Mouse (Mus musculus): ENCODE results near the gene Slc19a1. TPM values are rescaled to one million over a fixed set of nuclear protein-coding genes. Genes with fewer than 3 reads are reported as not detected.

Slc19a1 gene
- total and polyA plus RNA-seq, 3 experiments: 17.4 to 105 (median 24.1) TPM

- peak; percentile 96 for DNase-seq
These were observed 716 bp downstream of the Slc19a1 start for GRCm38 (mm10) chr10:77032591-77033322.

- peak; percentile 67 for DNase-seq
These were observed 1.4 kb downstream of the Slc19a1 start for GRCm38 (mm10) chr10:77033323-77034025.

GRCm38 (mm10) chr10:77035487-77035886, 3.4 kb downstream of the Slc19a1 start:
- no peak for DNase-seq

- no peak for DNase-seq
These were observed 6.6 kb downstream of the Slc19a1 start for GRCm38 (mm10) chr10:77038579-77039174.

- DNase-seq: no peak
These were observed 16.2 kb downstream of the Slc19a1 start for GRCm38 (mm10) chr10:77048196-77048595.

- no peak for DNase-seq
These were observed 16.6 kb downstream of the Slc19a1 start for GRCm38 (mm10) chr10:77048606-77049005.

- DNase-seq: no peak
These were observed 24.7 kb downstream of the Slc19a1 start for GRCm38 (mm10) chr10:77056768-77057167.

- no peak for DNase-seq
These were observed 29.4 kb downstream of the Slc19a1 start for GRCm38 (mm10) chr10:77061426-77061825.

- peak; percentile 38 for DNase-seq
These were observed 30.5 kb downstream of the Slc19a1 start for GRCm38 (mm10) chr10:77062393-77063010.

- no peak for DNase-seq
These were observed 32.2 kb downstream of the Slc19a1 start for GRCm38 (mm10) chr10:77064239-77064638.

GRCm38 (mm10) chr10:77064659-77065058, 32.6 kb downstream of the Slc19a1 start:
- DNase-seq: no peak

GRCm38 (mm10) chr10:77068469-77068868, 36.4 kb downstream of the Slc19a1 start:
- no peak for DNase-seq

- DNase-seq: peak; percentile 83
These were observed 38.0 kb downstream of the Slc19a1 start for GRCm38 (mm10) chr10:77070072-77070471.

GRCm38 (mm10) chr10:77074276-77074974, 42.4 kb downstream of the Slc19a1 start:
- DNase-seq: peak; percentile 71

GRCm38 (mm10) chr10:77078456-77078855, 46.4 kb downstream of the Slc19a1 start:
- no peak for DNase-seq

- DNase-seq: no peak
These were observed 46.9 kb downstream of the Slc19a1 start for GRCm38 (mm10) chr10:77078961-77079360.

GRCm38 (mm10) chr10:77082453-77082852, 50.4 kb downstream of the Slc19a1 start:
- DNase-seq: peak; percentile 85

GRCm38 (mm10) chr10:77082921-77083320, 50.9 kb downstream of the Slc19a1 start:
- DNase-seq: no peak

GRCm38 (mm10) chr10:77084568-77084967, 52.5 kb downstream of the Slc19a1 start:
- peak; percentile 84 for DNase-seq

- peak; percentile 85 for DNase-seq
These were observed 57.3 kb downstream of the Slc19a1 start for GRCm38 (mm10) chr10:77089336-77089735.

- DNase-seq: no peak
These were observed 58.0 kb downstream of the Slc19a1 start for GRCm38 (mm10) chr10:77090063-77090462.

- DNase-seq: no peak
These were observed 59.6 kb downstream of the Slc19a1 start for GRCm38 (mm10) chr10:77091538-77092097.
